Mouse (Mus musculus) neural tube, postnatal 0 days (tissue): Measurements from ENCODE around the gene Fam89a. TPM values are rescaled to one million over a fixed set of nuclear protein-coding genes. Genes with fewer than 3 reads are reported as not detected.

Experiments
- polyA plus RNA-seq: library from polyadenylated mRNA; unstranded; fragments of >200 nt; fragmentation: Nextera tagmentation; extraction: Ambion mirVana; gene quantifications from 2 replicates; pipeline ENCODE4 v1.2.1, GENCODE M21; 2015

Gene Fam89a
- polyA plus RNA-seq, result 1.1 and 2.5 TPM in 2 replicates

GRCm38 (mm10) chr8:124751709-124752173 is at the start of gene Fam89a:
TSS of gene Fam89a (minus strand) at chr8:124751832.

DNA sequence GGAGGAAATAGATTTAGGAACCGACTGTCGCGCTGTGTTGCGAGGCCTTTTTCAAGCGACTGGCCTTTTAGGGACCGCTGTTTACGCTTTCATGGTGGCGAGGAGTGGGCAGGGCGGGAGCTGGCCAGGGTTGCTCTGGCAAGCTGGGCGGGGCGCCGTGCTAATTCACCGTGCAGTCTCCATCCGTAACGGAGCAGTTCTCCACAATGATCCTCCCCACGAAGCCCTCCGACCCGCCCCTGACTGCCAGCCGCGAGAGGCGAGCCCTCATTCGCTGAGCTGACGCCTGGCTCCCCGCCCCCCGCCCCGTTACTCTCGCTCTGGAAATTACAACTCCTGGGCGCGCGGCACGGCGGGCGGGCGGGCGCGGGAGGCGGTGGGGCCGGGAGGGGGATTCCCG is 41.1 kb upstream of the Fam89a start, which contains the start of gene Trim67:
Gene Trim67 (plus strand): TSS at position 385 of the 400 bp plus-strand sequence.

GRCm38 (mm10) chr8:124721862-124722515 is 29.6 kb downstream of the Fam89a start, which contains the start of the genes Ttc13 and Arv1:
TSS of gene Ttc13 (minus strand) at chr8:124721983.
TSS of gene Arv1 (plus strand) at chr8:124722139.

Other genes starting within 250 kb of the Fam89a start
- gene Cog2, start 231.1 kb downstream of the Fam89a start, polyA plus RNA-seq, result 21.6 and 24.6 TPM in 2 replicates
- gene Agt, start 182.1 kb downstream of the Fam89a start, polyA plus RNA-seq, result 96.9 and 135 TPM in 2 replicates
- 0.31 and 0.32 TPM in 2 replicates for gene Capn9, start 175.7 kb downstream of the Fam89a start, polyA plus RNA-seq
- 21.4 and 23.3 TPM in 2 replicates for gene 2310022B05Rik, start 88.5 kb downstream of the Fam89a start, polyA plus RNA-seq
- 51.6 and 53.4 TPM in 2 replicates for gene Ttc13, start 29.8 kb downstream of the Fam89a start, polyA plus RNA-seq
- 31.1 and 33.1 TPM in 2 replicates for gene Arv1, start 29.7 kb downstream of the Fam89a start, polyA plus RNA-seq
- gene Trim67, start 41.3 kb upstream of the Fam89a start, polyA plus RNA-seq, result 22.3 and 26.6 TPM in 2 replicates
- gene Gnpat, start 111.2 kb upstream of the Fam89a start, polyA plus RNA-seq, result 50.7 and 59.1 TPM in 2 replicates
- gene 2810004N23Rik, start 111.3 kb upstream of the Fam89a start, polyA plus RNA-seq, result 15.2 and 17.1 TPM in 2 replicates
- 10.5 and 10.9 TPM in 2 replicates for gene Exoc8, start 145.9 kb upstream of the Fam89a start, polyA plus RNA-seq
- gene Sprtn, start 146.1 kb upstream of the Fam89a start, polyA plus RNA-seq, result 4.9 and 5.3 TPM in 2 replicates
- 16.3 and 16.6 TPM in 2 replicates for gene Egln1, start 197.5 kb upstream of the Fam89a start, polyA plus RNA-seq